Mouse (Mus musculus) neural tube, embryonic 12.5 days (tissue): ENCODE measurements at regions not wholly inside any gene's neighbourhood (a gene's known extent, or its start where the extent isn't known, plus 50 kb on each side); places are given as distances from the start of the nearest gene placed in this dataset.

ENCODE experiments used
- ATAC-seq: fragments of 200-750 bp; cut with Nextera tagmentation; 2 replicates; pipeline ENCODE4 v1.8.0; 2017; ENCODE audit warnings: low read depth, mild to moderate bottlenecking, moderate TSS enrichment, moderate library complexity; ENCODE audit not compliant: low FRiP score
- H3K27ac ChIP-seq: fragments of 300-500 bp; sonication (generic); 2 replicates; pipeline ENCODE4 v1.5.1; 2016
- H3K27me3 ChIP-seq: fragments of 300-500 bp; sonication (generic); replicated peaks from 2 replicates; pipeline ENCODE4 v1.6.1; 2016; ENCODE audit warnings: mild to moderate bottlenecking
- H3K36me3 ChIP-seq: fragments of 300-500 bp; sonication (generic); 2 replicates; pipeline ENCODE4 v1.6.1; 2016; ENCODE audit warnings: mild to moderate bottlenecking
- H3K4me1 ChIP-seq: fragments of 300-500 bp; sonication (generic); 2 replicates; pipeline ENCODE4 v1.6.1; 2016
- H3K4me2 ChIP-seq: fragments of 300-500 bp; sonication (generic); replicated peaks from 2 replicates; pipeline ENCODE4 v1.6.1; 2016; ENCODE audit warnings: mild to moderate bottlenecking
- H3K4me3 ChIP-seq: fragments of 300-500 bp; sonication (generic); 2 replicates; pipeline ENCODE4 v1.5.1; 2016
- H3K9ac ChIP-seq: fragments of 300-500 bp; sonication (generic); 2 replicates; pipeline ENCODE4 v1.6.1; 2016; ENCODE audit warnings: mild to moderate bottlenecking
- H3K9me3 ChIP-seq: fragments of 300-500 bp; sonication (generic); 2 replicates; pipeline ENCODE4 v1.6.1; 2016; ENCODE audit warnings: mild to moderate bottlenecking
- WGBS: fragments of 180-500 bp; shearing (Covaris S2); methylation state at CpG from one replicate; pipeline ENCODE4 v1.1.7; 2016; 5-methylcytosine and 5-hydroxymethylcytosine counted together

- no peaks in the 10 kb centered on the region for H3K27me3 ChIP-seq
- WGBS, result 82% methylated on average over 8 of the region's 8 CpGs
- no peak overlapping the region for H3K9ac ChIP-seq
- H3K4me2 ChIP-seq, result no peak overlapping the region
- 0 out of 2 replicates have a peak, but pooled peaks cover 7% of the 10 kb centered on the region for H3K4me1 ChIP-seq
- no peak overlapping the region for H3K27ac ChIP-seq
- no peaks in the 10 kb centered on the region for H3K9me3 ChIP-seq
- no peak for ATAC-seq
- H3K4me3 ChIP-seq, result no peak overlapping the region
- H3K36me3 ChIP-seq, result no peaks in the 10 kb centered on the region
Measured at GRCm38 (mm10) chr7:134549286-134549919, 121.1 kb upstream of the Dock1 start.

- H3K4me3 ChIP-seq, result no peak overlapping the region
- no peaks in the 10 kb centered on the region for H3K9me3 ChIP-seq
- no peak overlapping the region for H3K9ac ChIP-seq
- 0 out of 2 replicates have a peak, but pooled peaks have one; percentile 48 for ATAC-seq
- no peaks in the 10 kb centered on the region for H3K36me3 ChIP-seq
- 57% methylated on average over 7 of the region's 7 CpGs for WGBS
- no peak overlapping the region for H3K27ac ChIP-seq
- 0 out of 2 replicates have a peak, but pooled peaks cover 7% of the 10 kb centered on the region for H3K4me1 ChIP-seq
- H3K4me2 ChIP-seq, result no peak overlapping the region
- no peaks in the 10 kb centered on the region for H3K27me3 ChIP-seq
Measured at GRCm38 (mm10) chr7:134550221-134550809, 120.1 kb upstream of the Dock1 start.

DNA sequence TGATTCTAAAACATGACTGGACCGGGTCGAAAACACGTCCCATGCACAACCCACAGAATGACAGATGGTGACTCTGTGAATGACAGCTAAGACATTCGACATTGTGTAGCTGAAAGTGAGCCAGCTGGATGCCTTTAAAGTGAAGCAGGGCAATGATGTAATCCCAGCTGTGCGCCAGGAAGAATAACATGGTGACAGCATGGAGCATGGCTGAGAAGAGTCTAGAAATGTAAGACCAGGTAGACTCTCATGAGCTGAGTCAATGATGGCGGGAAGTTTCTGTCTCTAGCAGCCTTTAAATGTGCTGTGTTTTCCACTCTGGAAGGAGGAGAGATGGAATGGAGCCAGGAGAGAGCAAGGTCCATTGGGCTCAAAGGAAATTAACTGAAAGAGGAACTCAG is 118.4 kb upstream of the Dock1 start:
- Histone ChIP-seq H3K27me3 (no peaks in the 10 kb centered on the region), H3K9me3 (no peaks in the 10 kb centered on the region), H3K4me1 (0 out of 2 replicates have a peak, but pooled peaks cover 7% of the 10 kb centered on the region), H3K9ac (no peak overlapping the region), H3K27ac (no peak overlapping the region), H3K4me3 (no peak overlapping the region), H3K4me2 (no peak overlapping the region), H3K36me3 (no peaks in the 10 kb centered on the region)
- 80% methylated on average over 6 of the region's 6 CpGs for WGBS
- ATAC-seq, result no peak

- H3K27me3 ChIP-seq, result no peaks in the 10 kb centered on the region
- no peaks in the 10 kb centered on the region for H3K9me3 ChIP-seq
- no peak overlapping the region for H3K27ac ChIP-seq
- no peak overlapping the region for H3K4me3 ChIP-seq
- ATAC-seq, result no peak
- WGBS, result 76% methylated on average over 4 of the region's 4 CpGs
- no peak overlapping the region for H3K9ac ChIP-seq
- no peaks in the 10 kb centered on the region for H3K36me3 ChIP-seq
- no peaks in the 10 kb centered on the region for H3K4me1 ChIP-seq
- H3K4me2 ChIP-seq, result no peak overlapping the region
Measured at GRCm38 (mm10) chr7:134556061-134556460, 114.4 kb upstream of the Dock1 start.

DNA sequence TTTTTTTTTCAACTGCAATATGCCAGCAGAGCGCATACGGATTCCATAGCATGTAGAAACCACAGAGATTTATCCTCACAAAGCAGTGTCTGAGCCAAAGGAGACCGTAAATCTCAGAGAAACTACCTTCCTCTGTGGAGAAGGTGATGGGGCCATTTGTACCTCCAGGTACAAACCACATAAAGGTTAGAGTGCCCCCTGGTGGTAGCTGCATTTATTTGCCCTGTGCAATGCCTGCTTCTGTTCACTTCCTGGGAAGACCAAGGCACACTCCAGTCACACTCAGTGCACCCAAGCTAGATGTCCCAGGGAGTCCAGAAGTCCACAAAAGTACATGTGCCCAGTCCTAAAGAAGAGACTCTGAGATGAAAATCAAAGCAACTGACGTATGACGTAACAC is 104.1 kb upstream of the Dock1 start:
- no peak overlapping the region for H3K27ac ChIP-seq
- H3K4me2 ChIP-seq, result no peak overlapping the region
- no peak for ATAC-seq
- 0 out of 2 replicates have a peak, but pooled peaks cover 2% of the 10 kb centered on the region for H3K9me3 ChIP-seq
- WGBS, result 70% methylated on average over 5 of the region's 5 CpGs
- no peaks in the 10 kb centered on the region for H3K4me1 ChIP-seq
- no peak overlapping the region for H3K4me3 ChIP-seq
- H3K36me3 ChIP-seq, result no peaks in the 10 kb centered on the region
- no peaks in the 10 kb centered on the region for H3K27me3 ChIP-seq
- no peak overlapping the region for H3K9ac ChIP-seq

- no peak for ATAC-seq
- WGBS, result 89% methylated on average over 3 of the region's 3 CpGs
- H3K4me1 ChIP-seq, result no peaks in the 10 kb centered on the region
- no peak overlapping the region for H3K4me3 ChIP-seq
- no peak overlapping the region for H3K4me2 ChIP-seq
- no peak overlapping the region for H3K27ac ChIP-seq
- no peaks in the 10 kb centered on the region for H3K27me3 ChIP-seq
- H3K9me3 ChIP-seq, result 0 out of 2 replicates have a peak, but pooled peaks cover 2% of the 10 kb centered on the region
- no peaks in the 10 kb centered on the region for H3K36me3 ChIP-seq
- H3K9ac ChIP-seq, result no peak overlapping the region
Measured at GRCm38 (mm10) chr7:134569247-134569646, 101.2 kb upstream of the Dock1 start.

GRCm38 (mm10) chr7:134570176-134570810 is 100.2 kb upstream of the Dock1 start:
- no peak for ATAC-seq
- Histone ChIP-seq H3K27ac (no peak overlapping the region), H3K9me3 (0 out of 2 replicates have a peak, but pooled peaks cover 5% of the 10 kb centered on the region), H3K9ac (no peak overlapping the region), H3K36me3 (no peaks in the 10 kb centered on the region), H3K4me2 (no peak overlapping the region), H3K4me3 (no peak overlapping the region), H3K4me1 (no peaks in the 10 kb centered on the region), H3K27me3 (no peaks in the 10 kb centered on the region)
- WGBS, result 93% methylated on average over 5 of the region's 5 CpGs

DNA sequence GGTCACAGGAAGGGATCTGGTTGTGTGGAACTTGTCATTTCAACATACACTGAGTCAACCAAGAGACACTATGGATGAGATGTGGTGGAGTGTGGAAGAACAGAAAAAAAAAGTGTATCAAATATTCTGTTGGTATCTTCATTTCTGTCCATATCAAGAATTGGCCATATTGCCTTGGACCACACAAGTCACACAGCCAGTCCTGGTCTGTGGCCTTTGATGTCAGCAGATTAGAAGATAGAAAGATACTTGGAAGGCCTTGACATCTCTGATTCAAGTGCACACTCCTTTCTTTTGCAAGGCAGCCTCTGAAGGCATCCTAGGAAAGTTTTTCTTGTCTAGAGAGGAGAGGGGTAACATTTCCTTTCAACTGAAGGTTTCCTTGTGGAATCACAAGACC is 88.7 kb upstream of the Dock1 start:
- Histone ChIP-seq H3K9me3 (no peaks in the 10 kb centered on the region), H3K27ac (no peak overlapping the region), H3K4me1 (no peaks in the 10 kb centered on the region), H3K36me3 (no peaks in the 10 kb centered on the region), H3K27me3 (no peaks in the 10 kb centered on the region), H3K4me2 (no peak overlapping the region), H3K9ac (no peak overlapping the region), H3K4me3 (no peak overlapping the region)
- no peak for ATAC-seq

- H3K9me3 ChIP-seq, result no peaks in the 10 kb centered on the region
- no peaks in the 10 kb centered on the region for H3K27me3 ChIP-seq
- H3K27ac ChIP-seq, result no peak overlapping the region
- H3K4me1 ChIP-seq, result no peaks in the 10 kb centered on the region
- ATAC-seq, result no peak
- no peak overlapping the region for H3K4me2 ChIP-seq
- 83% methylated on average over 5 of the region's 5 CpGs for WGBS
- H3K36me3 ChIP-seq, result no peaks in the 10 kb centered on the region
- no peak overlapping the region for H3K9ac ChIP-seq
- no peak overlapping the region for H3K4me3 ChIP-seq
Measured at GRCm38 (mm10) chr7:134585478-134585877, 85.0 kb upstream of the Dock1 start.

- Histone ChIP-seq H3K4me2 (no peak overlapping the region), H3K4me3 (no peak overlapping the region), H3K27ac (no peak overlapping the region), H3K36me3 (no peaks in the 10 kb centered on the region), H3K4me1 (no peaks in the 10 kb centered on the region), H3K9ac (no peak overlapping the region), H3K27me3 (no peaks in the 10 kb centered on the region), H3K9me3 (no peaks in the 10 kb centered on the region)
- ATAC-seq, result no peak
- WGBS, result 89% methylated on average over 6 of the region's 6 CpGs
Measured at GRCm38 (mm10) chr7:134586990-134587389, 83.5 kb upstream of the Dock1 start.

DNA sequence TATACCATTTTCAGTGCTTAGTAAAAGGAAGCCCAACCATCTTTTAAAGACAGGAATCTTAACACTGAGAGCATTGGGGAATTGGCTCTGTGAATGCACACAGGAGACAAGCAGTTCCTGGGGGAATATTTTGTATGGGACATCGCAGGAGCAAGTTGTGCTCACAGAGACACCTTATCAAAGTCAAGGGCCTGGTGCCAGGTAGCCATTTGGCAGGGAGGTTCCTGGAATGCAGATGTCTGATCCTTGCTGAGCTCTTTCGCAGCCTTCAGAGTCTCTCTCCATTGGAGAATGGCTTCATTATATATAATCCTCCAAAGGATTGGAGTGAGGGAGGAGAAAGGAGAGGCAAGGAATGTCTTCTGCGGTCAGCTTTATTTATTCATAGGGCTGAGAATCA is 62.6 kb upstream of the Dock1 start:
- Histone ChIP-seq H3K4me3 (no peak overlapping the region), H3K27me3 (no peaks in the 10 kb centered on the region), H3K27ac (no peak overlapping the region), H3K9ac (no peak overlapping the region), H3K36me3 (no peaks in the 10 kb centered on the region), H3K4me1 (peaks cover 13% of the 10 kb centered on the region), H3K4me2 (no peak overlapping the region), H3K9me3 (no peaks in the 10 kb centered on the region)
- ATAC-seq, result no peak
- WGBS, result 88% methylated on average over 3 of the region's 3 CpGs

DNA sequence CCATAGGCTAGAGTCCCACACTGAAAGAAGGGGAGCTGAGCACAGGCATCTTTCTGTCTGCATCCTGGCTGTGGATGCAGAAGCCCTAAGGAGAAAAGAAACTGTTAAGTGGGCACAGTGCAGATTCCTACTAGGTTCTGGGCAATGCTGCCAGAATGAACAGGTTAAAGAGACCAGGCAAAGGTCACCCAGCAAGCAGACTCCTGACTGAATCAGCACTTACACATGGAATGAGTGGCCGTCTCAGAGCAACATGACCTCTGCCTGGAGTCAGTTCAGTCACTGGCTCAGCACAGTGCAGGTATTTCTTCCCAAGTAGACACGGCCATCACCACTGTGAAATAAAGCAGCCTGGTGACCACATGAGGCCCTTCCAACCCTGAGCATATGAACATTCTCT is 60.3 kb upstream of the Dock1 start:
- no peaks in the 10 kb centered on the region for H3K27me3 ChIP-seq
- H3K9ac ChIP-seq, result no peak overlapping the region
- H3K27ac ChIP-seq, result no peak overlapping the region
- H3K4me1 ChIP-seq, result peaks cover 13% of the 10 kb centered on the region
- WGBS, result 75% methylated on average over 2 of the region's 2 CpGs
- ATAC-seq, result no peak
- no peaks in the 10 kb centered on the region for H3K9me3 ChIP-seq
- H3K4me3 ChIP-seq, result no peak overlapping the region
- H3K4me2 ChIP-seq, result no peak overlapping the region
- H3K36me3 ChIP-seq, result no peaks in the 10 kb centered on the region

DNA sequence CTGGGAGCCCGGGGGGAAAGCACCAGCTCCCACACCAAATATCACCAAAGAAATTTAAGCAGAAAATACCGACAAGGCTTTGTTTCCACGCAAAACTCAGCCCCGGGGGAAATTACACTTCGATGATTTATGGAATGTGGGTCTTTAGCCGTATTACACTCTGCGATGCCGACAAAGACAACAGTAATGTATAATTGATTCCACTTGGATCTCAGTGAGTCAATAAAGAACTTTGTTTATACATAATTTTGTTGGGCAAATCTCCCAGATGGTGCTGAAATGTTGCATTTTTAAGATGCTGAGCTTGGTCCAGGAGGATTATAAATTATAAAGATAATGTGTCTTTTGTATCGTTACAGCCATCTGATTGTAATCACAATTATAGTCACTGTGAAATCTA is 59.1 kb upstream of the Dock1 start:
- Histone ChIP-seq H3K27me3 (no peaks in the 10 kb centered on the region), H3K9ac (no peak overlapping the region), H3K36me3 (no peaks in the 10 kb centered on the region), H3K9me3 (no peaks in the 10 kb centered on the region), H3K4me2 (no peak overlapping the region), H3K4me1 (peaks cover 13% of the 10 kb centered on the region), H3K27ac (no peak overlapping the region), H3K4me3 (no peak overlapping the region)
- WGBS, result 49% methylated on average over 9 of the region's 9 CpGs
- ATAC-seq, result no peak
